Mouse (Mus musculus) thymus, adult 2 months (tissue): ENCODE measurements around the gene Ankrd31.

Source experiments
- CTCF ChIP-seq: fragments of 200-500 bp; IDR thresholded peaks from 2 replicates; pipeline ENCODE4 v1.5.1; 2012; ENCODE audit warnings: mild to moderate bottlenecking, control low read depth, low read length, moderate library complexity, borderline replicate concordance; ENCODE audit not compliant: control insufficient read depth, poor library complexity, insufficient read depth; ENCODE audit errors: extremely low read depth
- POLR2A ChIP-seq: fragments of 200-500 bp; IDR thresholded peaks from 2 replicates; pipeline ENCODE4 v1.6.1; 2012; ENCODE audit warnings: mild to moderate bottlenecking, low read length, control low read depth, moderate library complexity; ENCODE audit not compliant: control insufficient read depth, poor library complexity, insufficient read depth; ENCODE audit errors: extremely low read depth

- TF ChIP-seq CTCF, result no peak
- TF ChIP-seq POLR2A, result no peak
Measured at GRCm38 (mm10) chr13:96937059-96937558, 189.0 kb downstream of the Ankrd31 start.
